Mouse (Mus musculus) stomach, embryonic 14.5 days (tissue): Measurements from ENCODE around the gene Prkcz. TPM values are rescaled to one million over a fixed set of nuclear protein-coding genes. Genes with fewer than 3 reads are reported as not detected.

Experiments used
- ATAC-seq: fragments of 200-750 bp; cut with Nextera tagmentation; 2 replicates; pipeline ENCODE4 v1.8.0; 2017; ENCODE audit warnings: low read depth, moderate TSS enrichment; ENCODE audit not compliant: insufficient number of reproducible peaks, insufficient read depth, low FRiP score
- H3K27ac ChIP-seq: fragments of 300-500 bp; sonication (generic); 2 replicates; pipeline ENCODE4 v1.5.1; 2014; ENCODE audit warnings: mild to moderate bottlenecking, low read length, moderate library complexity, mixed read lengths
- H3K27me3 ChIP-seq: fragments of 300-500 bp; sonication (generic); 2 replicates; pipeline ENCODE4 v1.6.1; 2014; ENCODE audit warnings: low read length, control low read depth, mixed read lengths; ENCODE audit not compliant: control insufficient read depth, insufficient read depth
- H3K36me3 ChIP-seq: fragments of 300-500 bp; sonication (generic); 2 replicates; pipeline ENCODE4 v1.6.1; 2014; ENCODE audit warnings: mild to moderate bottlenecking, control low read depth, low read length, moderate library complexity, mixed read lengths; ENCODE audit not compliant: control insufficient read depth, insufficient read depth
- H3K4me1 ChIP-seq: fragments of 300-500 bp; sonication (generic); 2 replicates; pipeline ENCODE4 v1.6.1; 2014; ENCODE audit warnings: low read length, control low read depth, mixed read lengths; ENCODE audit not compliant: control insufficient read depth, insufficient read depth
- H3K4me2 ChIP-seq: fragments of 300-500 bp; sonication (generic); replicated peaks from 2 replicates; pipeline ENCODE4 v1.6.1; 2014; ENCODE audit warnings: low read depth, low read length, control low read depth
- H3K4me3 ChIP-seq: fragments of 300-500 bp; sonication (generic); 2 replicates; pipeline ENCODE4 v1.5.1; 2014; ENCODE audit warnings: low read depth, low read length, control low read depth
- H3K9ac ChIP-seq: fragments of 300-500 bp; sonication (generic); replicated peaks from 2 replicates; pipeline ENCODE4 v1.6.1; 2014; ENCODE audit warnings: low read depth, mild to moderate bottlenecking, control low read depth, low read length, moderate library complexity, mixed read lengths
- H3K9me3 ChIP-seq: fragments of 300-500 bp; sonication (generic); 2 replicates; pipeline ENCODE4 v1.6.1; 2016; ENCODE audit warnings: low read depth, low read length, control low read depth; ENCODE audit not compliant: control insufficient read depth
- WGBS: fragments of 180-500 bp; shearing (Covaris S2); extraction: QIAGEN DNeasy Blood & Tissue Kit; methylation state at CpG from one replicate; pipeline ENCODE4 v1.1.7; 2014; 5-methylcytosine and 5-hydroxymethylcytosine counted together
- polyA plus RNA-seq: library from polyadenylated mRNA; unstranded; fragments of >200 nt; fragmentation: Nextera tagmentation; extraction: Ambion mirVana; gene quantifications from 2 replicates; pipeline ENCODE4 v1.2.1, GENCODE M21; 2014

Prkcz gene
- polyA plus RNA-seq, 1 experiment from 2014 or later, result 12.9 TPM

GRCm38 (mm10) chr4:155300421-155301097, 60.6 kb downstream of the Prkcz start:
- Histone ChIP-seq H3K9ac (no peak overlapping the region), H3K4me2 (no peak overlapping the region), H3K4me3 (no peak overlapping the region), H3K4me1 (no peaks in the 10 kb centered on the region), H3K9me3 (no peaks in the 10 kb centered on the region), H3K36me3 (no peaks in the 10 kb centered on the region), H3K27ac (no peak overlapping the region), H3K27me3 (no peaks in the 10 kb centered on the region)
- WGBS, result 76% methylated on average over 21 of the region's 21 CpGs
- no peak for ATAC-seq

GRCm38 (mm10) chr4:155298826-155299225, 62.3 kb downstream of the Prkcz start:
- no peak overlapping the region for H3K4me3 ChIP-seq
- no peak for ATAC-seq
- WGBS, result 77% methylated on average over 4 of the region's 4 CpGs

GRCm38 (mm10) chr4:155297057-155297456, 64.1 kb downstream of the Prkcz start:
- H3K9me3 ChIP-seq, result no peaks in the 10 kb centered on the region
- ATAC-seq, result no peak
- H3K4me3 ChIP-seq, result no peak overlapping the region
- H3K27ac ChIP-seq, result no peak overlapping the region
- H3K4me2 ChIP-seq, result no peak overlapping the region
- H3K36me3 ChIP-seq, result no peaks in the 10 kb centered on the region
- no peaks in the 10 kb centered on the region for H3K4me1 ChIP-seq
- 43% methylated on average over 2 of the region's 2 CpGs for WGBS
- no peaks in the 10 kb centered on the region for H3K27me3 ChIP-seq
- H3K9ac ChIP-seq, result no peak overlapping the region

More at GRCm38 (mm10) chr4:155298826-155299225, 62.3 kb downstream of the Prkcz start:
- H3K9ac ChIP-seq, result no peak overlapping the region
- no peaks in the 10 kb centered on the region for H3K9me3 ChIP-seq
- H3K27me3 ChIP-seq, result no peaks in the 10 kb centered on the region
- no peaks in the 10 kb centered on the region for H3K4me1 ChIP-seq
- H3K4me2 ChIP-seq, result no peak overlapping the region
- no peaks in the 10 kb centered on the region for H3K36me3 ChIP-seq
- no peak overlapping the region for H3K27ac ChIP-seq

GRCm38 (mm10) chr4:155295996-155296395, 65.2 kb downstream of the Prkcz start:
- H3K27ac ChIP-seq, result no peak overlapping the region
- H3K4me1 ChIP-seq, result no peaks in the 10 kb centered on the region
- 66% methylated on average over 4 of the region's 4 CpGs for WGBS
- ATAC-seq, result no peak
- no peak overlapping the region for H3K9ac ChIP-seq
- H3K4me2 ChIP-seq, result no peak overlapping the region
- no peak overlapping the region for H3K4me3 ChIP-seq
- no peaks in the 10 kb centered on the region for H3K9me3 ChIP-seq
- H3K36me3 ChIP-seq, result no peaks in the 10 kb centered on the region
- H3K27me3 ChIP-seq, result no peaks in the 10 kb centered on the region

DNA sequence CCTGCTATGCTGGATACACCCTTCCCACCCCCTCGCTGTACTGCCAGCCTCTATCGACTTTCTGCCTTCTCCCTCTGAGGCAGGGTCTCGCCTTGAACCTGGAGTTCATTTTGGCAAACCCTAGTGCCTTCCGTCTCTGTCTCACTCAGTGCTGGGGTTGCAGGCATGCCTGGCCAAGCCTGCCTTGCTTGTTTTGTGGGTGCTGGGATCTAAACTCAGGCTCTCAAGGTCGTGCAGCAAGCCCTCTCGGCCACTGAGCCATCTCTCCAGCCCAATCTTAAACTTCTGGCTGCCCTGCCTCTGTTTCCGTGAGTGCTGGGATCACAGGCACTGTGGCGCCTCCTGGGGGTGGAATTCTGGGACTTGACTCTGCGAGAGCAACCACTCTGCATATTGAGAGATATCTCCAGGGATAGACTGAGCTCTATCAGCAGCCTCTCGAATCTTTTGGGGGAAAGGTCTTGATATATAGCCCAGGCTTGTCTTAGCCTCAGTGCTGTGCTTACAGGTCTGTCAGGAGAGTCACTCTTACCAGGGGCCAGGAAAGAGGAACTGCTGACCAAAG, 66.1 kb downstream of the Prkcz start:
- ATAC-seq, result no peak
- no peak overlapping the region for H3K27ac ChIP-seq
- H3K9me3 ChIP-seq, result no peaks in the 10 kb centered on the region
- H3K4me2 ChIP-seq, result no peak overlapping the region
- no peaks in the 10 kb centered on the region for H3K36me3 ChIP-seq
- no peak overlapping the region for H3K4me3 ChIP-seq
- no peaks in the 10 kb centered on the region for H3K27me3 ChIP-seq
- 77% methylated on average over 10 of the region's 10 CpGs for WGBS
- H3K9ac ChIP-seq, result no peak overlapping the region
- no peaks in the 10 kb centered on the region for H3K4me1 ChIP-seq

DNA sequence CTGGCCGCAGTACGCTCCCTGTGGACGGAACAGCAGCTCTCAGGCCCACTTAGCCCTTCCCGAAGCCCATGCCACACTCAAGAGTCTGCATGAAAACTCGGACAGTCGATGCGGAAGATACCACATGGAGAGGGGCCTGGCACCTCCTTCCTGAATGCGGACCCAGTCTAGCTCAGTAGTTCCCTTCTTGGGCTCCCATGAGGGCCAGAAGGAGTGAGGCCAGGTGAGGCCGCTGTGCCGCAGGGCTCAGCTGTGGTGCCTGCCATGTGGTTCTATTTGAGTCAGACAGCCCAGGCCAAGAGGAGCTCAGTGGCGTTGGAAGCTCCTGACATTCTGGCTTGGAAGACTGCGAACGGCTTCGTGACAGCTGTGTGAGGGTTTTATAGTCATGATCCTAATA, 66.8 kb downstream of the Prkcz start:
- no peak overlapping the region for H3K4me2 ChIP-seq
- H3K36me3 ChIP-seq, result no peaks in the 10 kb centered on the region
- 92% methylated on average over 14 of the region's 14 CpGs for WGBS
- H3K4me1 ChIP-seq, result no peaks in the 10 kb centered on the region
- H3K9ac ChIP-seq, result no peak overlapping the region
- no peaks in the 10 kb centered on the region for H3K9me3 ChIP-seq
- ATAC-seq, result no peak
- no peak overlapping the region for H3K27ac ChIP-seq
- H3K4me3 ChIP-seq, result no peak overlapping the region
- no peaks in the 10 kb centered on the region for H3K27me3 ChIP-seq

GRCm38 (mm10) chr4:155292863-155293262, 68.3 kb downstream of the Prkcz start:
- ATAC-seq, result peak; percentile 58; the same call in 1 of the 2 replicates
- Histone ChIP-seq H3K4me2 (no peak overlapping the region), H3K27me3 (no peaks in the 10 kb centered on the region), H3K27ac (no peak overlapping the region), H3K9ac (no peak overlapping the region), H3K9me3 (no peaks in the 10 kb centered on the region), H3K36me3 (no peaks in the 10 kb centered on the region), H3K4me1 (no peaks in the 10 kb centered on the region), H3K4me3 (no peak overlapping the region)
- WGBS, result 83% methylated on average over 10 of the region's 10 CpGs

GRCm38 (mm10) chr4:155290045-155290444, 71.1 kb downstream of the Prkcz start:
- Histone ChIP-seq H3K36me3 (no peaks in the 10 kb centered on the region), H3K27ac (no peak overlapping the region), H3K27me3 (no peaks in the 10 kb centered on the region), H3K4me1 (no peaks in the 10 kb centered on the region), H3K4me2 (no peak overlapping the region), H3K9ac (no peak overlapping the region), H3K9me3 (no peaks in the 10 kb centered on the region), H3K4me3 (no peak overlapping the region)
- 81% methylated on average over 7 of the region's 7 CpGs for WGBS
- ATAC-seq, result no peak

GRCm38 (mm10) chr4:155288586-155288985, 72.6 kb downstream of the Prkcz start:
- Histone ChIP-seq H3K9ac (no peak overlapping the region), H3K4me3 (no peak overlapping the region), H3K36me3 (no peaks in the 10 kb centered on the region), H3K27me3 (no peaks in the 10 kb centered on the region), H3K9me3 (no peaks in the 10 kb centered on the region), H3K4me1 (peaks cover 1% of the 10 kb centered on the region; the same call in 1 of the 2 replicates), H3K27ac (no peak overlapping the region), H3K4me2 (no peak overlapping the region)
- 79% methylated on average over 1 of the region's 1 CpGs for WGBS
- ATAC-seq, result no peak
